Mouse (Mus musculus) embryonic facial prominence, embryonic 14.5 days (tissue): ENCODE data around the gene Aldh16a1. TPM values are rescaled to one million over a fixed set of nuclear protein-coding genes. Genes with fewer than 3 reads are reported as not detected.
"Not testable (repeated sequence)": the region's sequence is repeated elsewhere in the genome, so short reads cannot be mapped to it uniquely, and the experiment has no call there.

ENCODE experiments used
- ATAC-seq: fragments of 200-750 bp; cut with Nextera tagmentation; 2 replicates; pipeline ENCODE4 v1.8.0; 2017; ENCODE audit warnings: low read depth, moderate number of reproducible peaks, moderate TSS enrichment
- DNase-seq: peaks from one replicate; pipeline ENCODE4 v3.0.0-alpha.2; 2015; ENCODE audit warnings: low spot score
- H3K27ac ChIP-seq: fragments of 300-500 bp; sonication (generic); replicated peaks from 2 replicates; pipeline ENCODE4 v1.5.1; 2014; ENCODE audit warnings: low read depth, mild to moderate bottlenecking, low read length, moderate library complexity
- H3K27me3 ChIP-seq: fragments of 300-500 bp; sonication (generic); replicated peaks from 2 replicates; pipeline ENCODE4 v1.6.1; 2014; ENCODE audit warnings: low read length; ENCODE audit not compliant: control insufficient read depth, insufficient read depth
- H3K36me3 ChIP-seq: fragments of 300-500 bp; sonication (generic); 2 replicates; pipeline ENCODE4 v1.6.1; 2014; ENCODE audit warnings: low read length, mixed read lengths; ENCODE audit not compliant: control insufficient read depth, insufficient read depth
- H3K4me1 ChIP-seq: fragments of 300-500 bp; sonication (generic); 2 replicates; pipeline ENCODE4 v1.6.1; 2014; ENCODE audit warnings: antibody characterized with exemption, low read length; ENCODE audit not compliant: control insufficient read depth, insufficient read depth
- H3K4me2 ChIP-seq: fragments of 300-500 bp; sonication (generic); 2 replicates; pipeline ENCODE4 v1.6.1; 2014; ENCODE audit warnings: low read depth, mild to moderate bottlenecking, low read length, moderate library complexity, mixed read lengths
- H3K4me3 ChIP-seq: fragments of 300-500 bp; sonication (generic); 2 replicates; pipeline ENCODE4 v1.5.1; 2014; ENCODE audit warnings: low read depth, mild to moderate bottlenecking, low read length
- H3K9ac ChIP-seq: fragments of 300-500 bp; sonication (generic); 2 replicates; pipeline ENCODE4 v1.6.1; 2014; ENCODE audit warnings: low read depth, mild to moderate bottlenecking, low read length, moderate library complexity, mixed read lengths
- H3K9me3 ChIP-seq: fragments of 300-500 bp; sonication (generic); 2 replicates; pipeline ENCODE4 v1.6.1; 2016; ENCODE audit warnings: low read length; ENCODE audit not compliant: control insufficient read depth
- WGBS: fragments of 180-500 bp; shearing (Covaris S2); extraction: QIAGEN DNeasy Blood & Tissue Kit; methylation state at CpG from one replicate; pipeline ENCODE4 v1.1.7; 2014; 5-methylcytosine and 5-hydroxymethylcytosine counted together
- polyA plus RNA-seq: library from polyadenylated mRNA; unstranded; fragments of >200 nt; fragmentation: Nextera tagmentation; extraction: Ambion mirVana; gene quantifications from 2 replicates; pipeline ENCODE4 v1.2.1, GENCODE M21; 2014

Aldh16a1 gene
- polyA plus RNA-seq, 1 experiment from 2014 or later, result 39.4 TPM

DNA sequence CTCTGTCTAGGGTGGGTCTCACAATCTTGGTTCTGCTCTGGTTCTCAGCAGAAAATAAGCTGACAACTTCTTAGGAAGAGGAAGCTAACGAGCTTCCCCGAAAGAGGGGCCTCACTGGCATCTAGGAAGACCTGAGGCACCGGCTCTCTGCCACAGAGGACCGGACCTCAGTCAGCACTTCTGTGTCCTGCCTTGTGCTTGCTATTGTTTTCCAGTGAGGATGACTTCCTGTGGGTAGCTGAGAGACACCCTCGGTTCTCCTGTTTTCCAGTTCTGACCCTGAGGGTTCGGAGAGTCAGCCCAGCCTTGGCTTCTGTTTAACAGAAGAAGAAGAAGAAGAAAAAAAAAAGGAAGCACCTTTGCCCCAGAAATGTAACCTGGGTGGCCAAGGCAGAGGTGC is 56.9 kb downstream of the Aldh16a1 start:
- Histone ChIP-seq H3K27ac (no peak overlapping the region), H3K9me3 (no peaks in the 10 kb centered on the region), H3K4me3 (no peak overlapping the region), H3K4me2 (no peak overlapping the region), H3K4me1 (peaks cover 9% of the 10 kb centered on the region), H3K36me3 (peaks cover 16% of the 10 kb centered on the region), H3K9ac (no peak overlapping the region), H3K27me3 (no peaks in the 10 kb centered on the region)
- ATAC-seq, result no peak
- no peak for DNase-seq
- 47% methylated on average over 6 of the region's 6 CpGs for WGBS

GRCm38 (mm10) chr7:45095965-45096364 is 58.4 kb downstream of the Aldh16a1 start:
- ATAC-seq, H3K27me3 ChIP-seq, H3K9ac ChIP-seq, H3K4me2 ChIP-seq, DNase-seq, H3K9me3 ChIP-seq, H3K4me3 ChIP-seq, H3K27ac ChIP-seq, H3K4me1 ChIP-seq: not testable (repeated sequence)
- 93% methylated on average over 14 of the region's 14 CpGs for WGBS
- H3K36me3 ChIP-seq, result peaks cover 16% of the 10 kb centered on the region

GRCm38 (mm10) chr7:45095367-45095766 is 59.0 kb downstream of the Aldh16a1 start:
- no peak overlapping the region for H3K9ac ChIP-seq
- no peak overlapping the region for H3K27ac ChIP-seq
- no peak for ATAC-seq
- DNase-seq, result no peak
- H3K27me3 ChIP-seq, result no peaks in the 10 kb centered on the region
- H3K4me3 ChIP-seq, result no peak overlapping the region
- H3K36me3 ChIP-seq, result peaks cover 16% of the 10 kb centered on the region
- 77% methylated on average over 6 of the region's 6 CpGs for WGBS
- no peak overlapping the region for H3K4me2 ChIP-seq
- H3K9me3 ChIP-seq, result no peaks in the 10 kb centered on the region
- H3K4me1 ChIP-seq, result peaks cover 8% of the 10 kb centered on the region

DNA sequence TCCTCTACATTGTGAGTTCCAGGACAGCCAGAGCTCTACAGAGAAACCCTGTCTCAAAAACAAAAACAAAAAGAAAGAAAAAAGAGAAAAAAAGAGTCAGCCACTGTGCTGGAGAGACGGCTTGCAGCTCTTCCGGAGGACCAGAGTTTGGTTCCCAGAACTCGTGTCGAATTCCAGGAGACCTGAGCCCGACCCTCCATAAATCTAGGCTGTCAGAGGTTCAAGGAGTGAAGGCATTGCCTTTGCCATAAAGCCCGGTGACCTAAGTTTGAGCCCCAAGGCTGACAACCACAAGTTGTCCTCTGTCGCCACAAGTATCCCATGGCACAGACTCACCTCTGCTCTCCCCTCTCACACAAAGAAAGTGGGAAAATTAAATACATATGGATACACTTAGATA is 60.3 kb downstream of the Aldh16a1 start:
- no peaks in the 10 kb centered on the region for H3K27me3 ChIP-seq
- DNase-seq (no peak), ATAC-seq (no peak)
- H3K36me3 ChIP-seq, result peaks cover 14% of the 10 kb centered on the region
- no peak overlapping the region for H3K4me2 ChIP-seq
- no peak overlapping the region for H3K9ac ChIP-seq
- peaks cover 12% of the 10 kb centered on the region for H3K4me1 ChIP-seq
- no peak overlapping the region for H3K4me3 ChIP-seq
- H3K27ac ChIP-seq, result peak overlapping the region; percentile 97
- no peaks in the 10 kb centered on the region for H3K9me3 ChIP-seq
- WGBS, result 31% methylated on average over 7 of the region's 7 CpGs

GRCm38 (mm10) chr7:45093516-45093905 is 60.9 kb downstream of the Aldh16a1 start:
- Histone ChIP-seq H3K9ac (no peak overlapping the region), H3K27me3 (no peaks in the 10 kb centered on the region), H3K36me3 (peaks cover 19% of the 10 kb centered on the region), H3K4me1 (peaks cover 12% of the 10 kb centered on the region), H3K4me2 (peak overlapping the region; percentile 70; the same call in 1 of the 2 replicates), H3K4me3 (no peak overlapping the region), H3K27ac (peak overlapping the region; percentile 97), H3K9me3 (no peaks in the 10 kb centered on the region)
- 40% methylated on average over 18 of the region's 18 CpGs for WGBS
- no peak for DNase-seq
- ATAC-seq, result no peak

DNA sequence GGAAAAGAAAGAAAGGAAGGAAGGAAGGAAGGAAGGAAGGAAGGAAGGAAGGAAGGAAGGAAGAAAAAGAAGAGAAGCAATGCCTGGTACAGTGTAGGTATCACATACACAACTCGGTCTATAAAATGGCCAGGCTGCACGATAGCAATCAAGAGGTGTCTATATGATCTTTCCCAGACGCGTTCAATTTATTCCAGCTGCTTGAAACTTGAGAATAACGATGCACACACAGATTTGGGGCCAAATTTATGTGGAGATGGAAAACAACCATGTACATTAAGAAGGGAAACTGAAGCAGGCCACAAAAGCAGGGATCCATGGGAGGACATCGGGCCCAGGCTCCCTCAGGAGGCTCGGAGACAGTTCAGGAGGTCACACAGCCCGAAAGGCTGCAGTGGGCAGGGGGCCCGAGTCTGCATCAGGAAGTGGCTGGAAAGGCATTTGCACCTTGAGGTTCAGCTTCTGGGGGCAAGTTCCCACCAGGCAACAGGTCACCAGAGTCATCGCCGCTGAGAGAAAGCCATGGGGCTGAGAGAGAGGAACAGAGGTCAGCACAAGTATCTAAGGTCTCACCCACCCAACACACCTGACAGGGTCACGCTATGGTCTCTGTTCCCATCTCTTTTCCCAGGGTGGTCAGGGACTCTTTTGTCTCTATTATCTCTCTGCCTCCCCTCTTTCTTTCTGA is 61.4 kb downstream of the Aldh16a1 start:
- Histone ChIP-seq H3K27me3 (no peaks in the 10 kb centered on the region), H3K4me3 (no peak overlapping the region), H3K36me3 (peaks cover 24% of the 10 kb centered on the region), H3K4me2 (peak overlapping the region; percentile 70), H3K4me1 (peaks cover 12% of the 10 kb centered on the region), H3K9ac (no peak overlapping the region), H3K27ac (peak overlapping the region; percentile 97), H3K9me3 (no peaks in the 10 kb centered on the region)
- DNase-seq (peak; percentile 82), ATAC-seq (no peak)
- WGBS, result 35% methylated on average over 12 of the region's 12 CpGs

DNA sequence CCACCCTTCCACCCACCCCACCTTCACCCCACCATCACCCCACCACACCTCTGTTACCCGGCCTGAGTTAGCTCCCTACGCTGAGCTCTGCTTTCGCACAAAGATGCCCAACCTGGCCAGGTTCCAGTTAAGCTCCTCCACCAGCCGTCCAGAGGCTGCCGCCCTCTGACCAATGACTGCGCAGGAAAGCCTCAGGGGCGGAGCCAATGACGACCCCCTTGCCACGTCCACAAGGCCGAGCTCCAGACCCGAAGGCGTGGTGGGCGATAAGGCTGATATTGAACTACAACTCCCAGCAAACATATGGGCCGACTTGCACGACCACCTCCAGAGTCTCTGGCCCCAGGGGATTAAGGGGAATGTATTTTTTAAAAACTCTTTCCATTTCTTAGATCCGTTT is 62.3 kb downstream of the Aldh16a1 start, which contains the start of gene Rcn3:
Gene Rcn3, minus strand, starts transcription at position 174 of the 400 bp plus-strand sequence.
- no peaks in the 10 kb centered on the region for H3K9me3 ChIP-seq
- DNase-seq (peak; percentile 99), ATAC-seq (peak; percentile 95)
- H3K27me3 ChIP-seq, result no peaks in the 10 kb centered on the region
- peaks cover 12% of the 10 kb centered on the region for H3K4me1 ChIP-seq
- peak within 1 kb of the TSS; percentile 97 for H3K27ac ChIP-seq
- peak within 1 kb of the TSS; percentile 87 for H3K9ac ChIP-seq
- H3K4me2 ChIP-seq, result peak within 1 kb of the TSS; percentile 70
- H3K4me3 ChIP-seq, result peak within 1 kb of the TSS; percentile 67
- WGBS, result 1% methylated on average over 15 of the region's 16 CpGs
- H3K36me3 ChIP-seq, result peaks cover 27% of the 10 kb centered on the region

DNA sequence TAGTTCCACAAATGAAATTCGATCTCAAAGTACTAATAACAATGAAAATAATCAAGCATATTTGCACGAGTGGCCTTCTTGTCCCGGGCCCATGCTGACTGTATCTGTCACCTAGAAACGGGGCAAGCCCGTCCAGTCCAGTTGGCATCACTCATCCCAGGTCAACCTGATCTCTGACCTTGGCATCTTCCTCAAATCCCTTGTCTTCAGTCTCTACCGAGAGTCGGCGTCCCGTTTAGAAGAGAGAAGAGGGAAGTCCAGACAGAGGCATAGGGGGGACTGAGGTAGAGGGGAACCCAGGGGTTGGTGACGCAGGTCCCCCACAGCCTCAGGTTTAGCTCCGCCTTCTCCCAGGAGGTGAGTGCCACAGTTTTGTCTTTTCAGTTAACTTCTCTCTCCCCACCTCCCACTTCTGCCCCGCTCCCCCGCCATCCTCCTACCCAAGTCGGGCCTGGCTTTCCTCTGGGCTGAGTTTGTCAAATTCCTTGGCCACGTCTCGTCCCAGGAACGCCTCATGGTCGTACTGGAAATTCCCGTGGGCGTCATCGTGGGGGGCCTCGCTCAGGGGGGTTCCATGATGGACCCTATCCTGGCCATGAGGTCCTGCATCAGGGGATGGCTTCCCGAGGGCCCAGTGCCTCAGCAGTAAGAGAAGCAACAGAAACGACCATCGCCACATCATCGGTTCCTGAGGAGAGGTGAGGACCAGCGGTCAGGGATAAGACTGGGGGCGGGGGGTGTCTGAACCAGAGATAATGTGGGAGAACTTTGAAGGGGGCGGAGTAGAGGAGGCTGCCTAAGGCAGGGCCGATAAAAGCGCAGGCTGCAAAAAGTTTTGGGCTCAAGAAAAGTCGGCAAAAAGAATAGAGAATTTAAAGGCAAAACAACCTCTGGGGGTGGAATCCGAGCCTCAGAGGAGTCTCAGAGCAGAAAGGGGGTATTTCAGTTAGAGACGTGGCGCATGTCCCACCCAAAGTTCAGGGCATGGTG is 63.1 kb downstream of the Aldh16a1 start:
- DNase-seq, result peak; percentile 61

More for the DNA sequence above, 63.1 kb downstream of the Aldh16a1 start:
- Histone ChIP-seq H3K9ac (peak overlapping the region; percentile 87), H3K27ac (peak overlapping the region; percentile 97), H3K4me3 (peak overlapping the region; percentile 67), H3K27me3 (no peaks in the 10 kb centered on the region), H3K36me3 (peaks cover 33% of the 10 kb centered on the region), H3K9me3 (no peaks in the 10 kb centered on the region), H3K4me1 (peaks cover 12% of the 10 kb centered on the region), H3K4me2 (peak overlapping the region; percentile 70)
- peak; percentile 50 for ATAC-seq
- 9% methylated on average over 35 of the region's 35 CpGs for WGBS
